Mouse (Mus musculus) bone marrow, adult 2 months (tissue): Measurements from ENCODE around the gene Dnase1.

Experiments used
- CTCF ChIP-seq: fragments of 200-500 bp; IDR thresholded peaks from 2 replicates; pipeline ENCODE4 v1.5.1; 2011; ENCODE audit warnings: low read length, control low read depth; ENCODE audit not compliant: control insufficient read depth, insufficient read depth
- POLR2A ChIP-seq: fragments of 200-500 bp; IDR thresholded peaks from 2 replicates; pipeline ENCODE4 v1.6.1; 2011; ENCODE audit warnings: low read depth, mild to moderate bottlenecking, control low read depth, low read length, borderline replicate concordance; ENCODE audit not compliant: control insufficient read depth

GRCm38 (mm10) chr16:4040206-4040605, 3.5 kb downstream of the Dnase1 start:
- no peak for TF ChIP-seq CTCF
- TF ChIP-seq POLR2A: no peak
